Mouse (Mus musculus) CH12.LX (cell line): ENCODE data around the gene Primpol.

Experiments used
- CTCF ChIP-seq, 2 experiments: IDR thresholded peaks in 1 of 2; conservative IDR thresholded peaks in 1 of 2; 2 replicates each; pipeline ENCODE4 v1.5.1; 2011 to 2012; ENCODE audit warnings: low read depth in 2 of 2, low read length in 2 of 2, improper control_type of control experiment in 1 of 2, inconsistent platforms in 1 of 2, mild to moderate bottlenecking in 1 of 2, moderate library complexity in 1 of 2
- EP300 ChIP-seq: IDR thresholded peaks from 2 replicates; pipeline ENCODE4 v1.6.1; 2011; ENCODE audit warnings: low read length, improper control_type of control experiment
- HCFC1 ChIP-seq: IDR thresholded peaks from 2 replicates; pipeline ENCODE4 v1.6.1; 2012; ENCODE audit warnings: low read depth, mild to moderate bottlenecking, inconsistent platforms, low read length, improper control_type of control experiment
- JUN ChIP-seq: IDR thresholded peaks from 2 replicates; pipeline ENCODE4 v1.6.1; 2011; ENCODE audit warnings: low read depth, mild to moderate bottlenecking, low read length, improper control_type of control experiment, moderate library complexity; ENCODE audit not compliant: insufficient read depth
- USF1 ChIP-seq: IDR thresholded peaks from 2 replicates; pipeline ENCODE4 v1.6.1; 2014; ENCODE audit warnings: low read depth, mild to moderate bottlenecking, inconsistent platforms, low read length, improper control_type of control experiment
- USF2 ChIP-seq: conservative IDR thresholded peaks from 2 replicates; pipeline ENCODE4 v1.6.1; 2011; ENCODE audit warnings: low read depth, low read length, improper control_type of control experiment
- ZMIZ1 ChIP-seq: IDR thresholded peaks from 2 replicates; pipeline ENCODE4 v1.6.1; 2012; ENCODE audit warnings: low read depth, mild to moderate bottlenecking, inconsistent platforms, low read length, improper control_type of control experiment

- no peak for TF ChIP-seq HCFC1
- no peak for TF ChIP-seq ZMIZ1
- TF ChIP-seq CTCF (conservative IDR thresholded peaks at IDR 0.05 in 1 of 2, IDR thresholded peaks at IDR 0.05 in 1 of 2; ENCODE audit: low read depth in 2 of 2, low read length in 2 of 2): no peak
- TF ChIP-seq JUN: no peak
- no peak for TF ChIP-seq USF2
- TF ChIP-seq EP300: no peak
- TF ChIP-seq USF1: no peak
These were observed 10.1 kb downstream of the Primpol start for GRCm38 (mm10) chr8:46606930-46607329.
